15 mouse cellular contexts compared by ENCODE assay signal in the genomic region with DNA sequence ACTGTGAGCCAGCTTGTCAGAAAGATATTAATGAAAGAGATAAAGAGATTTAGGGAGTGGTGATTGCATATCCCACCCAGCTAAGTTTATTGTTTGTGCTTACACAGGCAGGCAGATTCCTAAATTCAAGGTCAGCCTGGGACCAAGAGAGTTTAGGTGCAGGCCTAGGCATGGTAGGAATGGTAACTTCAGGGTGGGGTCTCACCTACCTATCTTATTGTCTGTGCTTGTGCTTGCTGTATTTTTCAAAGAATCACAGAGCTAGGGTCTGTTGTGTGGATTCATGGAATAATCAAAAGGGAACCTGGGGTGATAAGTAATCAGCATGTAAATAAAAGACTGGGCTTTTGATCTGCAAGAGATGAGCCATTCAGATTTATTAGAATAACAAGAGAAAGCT.
"Had no signal": no experiment of that assay in that cellular context is flagged by ENCODE, and none has a peak within 500 bp of the region (broad histone marks: within the 10 kb centered on the region; RNA-seq: fewer than 3 reads in every experiment).

No protein-coding gene starts in this region.

- H3K4me3 ChIP-seq: neural tube, embryonic 15.5 days; stomach, embryonic 15.5 days had no signal

- H3K4me2 ChIP-seq: neural tube, embryonic 15.5 days; stomach, embryonic 15.5 days had no signal

- H3K36me3 ChIP-seq: neural tube, embryonic 15.5 days; stomach, embryonic 15.5 days had no signal

- H3K9me3 ChIP-seq: neural tube, embryonic 15.5 days; stomach, embryonic 15.5 days had no signal

- DNase-seq: retina, postnatal 1 day; right cerebral cortex, adult 18-20 months; right cerebral cortex, postnatal 14 days; right cerebral cortex, postnatal 25 days; right cerebral cortex, postnatal 4 days; spleen, adult 18-20 months; thymus, adult 18-20 months; thymus, adult 2 months; thymus, postnatal 14 days; thymus, postnatal 25 days; thymus, postnatal 36 days; thymus, postnatal 4 days had no signal

- H3K27ac ChIP-seq: neural tube, embryonic 15.5 days; stomach, embryonic 15.5 days; stomach, postnatal 0 days had no signal

- H3K9ac ChIP-seq: neural tube, embryonic 15.5 days; stomach, embryonic 15.5 days had no signal

- H3K27me3 ChIP-seq: neural tube, embryonic 15.5 days; stomach, embryonic 15.5 days had no signal

- H3K4me1 ChIP-seq: stomach, embryonic 15.5 days had no signal
